Mouse (Mus musculus) megakaryocyte, embryonic 14.5 days (primary cell): ENCODE results near the gene Gm37240.

Experiments used
- FLI1 ChIP-seq: IDR thresholded peaks from 2 replicates; pipeline ENCODE4 v1.6.1; 2012; ENCODE audit warnings: low read length, inconsistent platforms, mixed read lengths
- GATA1 ChIP-seq: IDR thresholded peaks from 3 replicates; pipeline ENCODE4 v1.6.1; 2012; ENCODE audit warnings: mixed read lengths, low read length, inconsistent platforms, borderline replicate concordance

DNA sequence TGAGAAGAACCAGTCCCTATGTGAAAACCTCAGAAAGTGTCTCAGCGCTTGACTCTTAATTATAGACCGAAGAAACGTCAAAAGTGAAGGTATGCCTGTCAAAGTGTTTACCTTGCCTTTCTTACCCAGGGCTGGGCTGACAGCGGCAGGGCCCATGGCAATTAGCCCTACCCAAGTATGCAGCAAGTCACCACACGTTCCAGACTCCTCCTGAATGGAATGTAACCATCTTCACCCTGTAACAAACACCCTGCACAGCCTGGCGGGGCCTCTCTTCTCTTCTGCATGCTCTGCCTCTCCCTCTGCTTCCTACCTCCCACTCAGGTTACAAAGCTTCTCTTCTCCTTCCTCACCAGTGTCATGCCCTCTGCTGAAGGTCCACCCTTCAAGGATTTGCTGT lies 44.5 kb upstream of the Gm37240 start:
- TF ChIP-seq GATA1: no peak
- no peak for TF ChIP-seq FLI1
